Mouse (Mus musculus) heart, embryonic 11.5 days (tissue): ENCODE measurements around the gene Spata32. TPM values are rescaled to one million over a fixed set of nuclear protein-coding genes. Genes with fewer than 3 reads are reported as not detected.
A peak's percentile ranks its signal among the peaks of the same experiment; 100 is the strongest.

ENCODE experiments used
- ATAC-seq: fragments of 200-750 bp; cut with Nextera tagmentation; replicated peaks from 2 replicates; pipeline ENCODE4 v1.8.0; 2017; ENCODE audit warnings: moderate library complexity; ENCODE audit not compliant: insufficient number of reproducible peaks, low FRiP score, low TSS enrichment
- H3K27ac ChIP-seq: fragments of 300-500 bp; sonication (generic); 2 replicates; pipeline ENCODE4 v1.5.1; 2014; ENCODE audit warnings: mild to moderate bottlenecking, low read depth, low read length
- H3K27me3 ChIP-seq: fragments of 300-500 bp; sonication (generic); 2 replicates; pipeline ENCODE4 v1.6.1; 2014; ENCODE audit warnings: mild to moderate bottlenecking, low read length, mixed read lengths; ENCODE audit not compliant: control insufficient read depth, insufficient read depth
- H3K36me3 ChIP-seq: fragments of 300-500 bp; sonication (generic); 2 replicates; pipeline ENCODE4 v1.6.1; 2014; ENCODE audit warnings: mild to moderate bottlenecking, low read length, moderate library complexity, mixed read lengths; ENCODE audit not compliant: control insufficient read depth, insufficient read depth
- H3K4me1 ChIP-seq: fragments of 300-500 bp; sonication (generic); 2 replicates; pipeline ENCODE4 v1.6.1; 2014; ENCODE audit warnings: low read length; ENCODE audit not compliant: control insufficient read depth, insufficient read depth
- H3K4me2 ChIP-seq: fragments of 300-500 bp; sonication (generic); 2 replicates; pipeline ENCODE4 v1.6.1; 2014; ENCODE audit warnings: mild to moderate bottlenecking, moderate library complexity
- H3K4me3 ChIP-seq: fragments of 300-500 bp; sonication (generic); 2 replicates; pipeline ENCODE4 v1.5.1; 2014; ENCODE audit warnings: low read depth, low read length
- H3K9ac ChIP-seq: fragments of 300-500 bp; sonication (generic); 2 replicates; pipeline ENCODE4 v1.6.1; 2014; ENCODE audit warnings: mild to moderate bottlenecking, low read depth, low read length, moderate library complexity
- H3K9me3 ChIP-seq: fragments of 300-500 bp; sonication (generic); replicated peaks from 2 replicates; pipeline ENCODE4 v1.6.1; 2016; ENCODE audit warnings: low read length; ENCODE audit not compliant: control insufficient read depth
- WGBS: fragments of 180-500 bp; shearing (Covaris S2); extraction: QIAGEN DNeasy Blood & Tissue Kit; methylation state at CpG from one replicate; pipeline ENCODE4 v1.1.7; 2014; ENCODE audit not compliant: insufficient replicate concordance; 5-methylcytosine and 5-hydroxymethylcytosine counted together
- polyA plus RNA-seq: library from polyadenylated mRNA; unstranded; fragments of >200 nt; fragmentation: Nextera tagmentation; extraction: Ambion mirVana; gene quantifications from 2 replicates; pipeline ENCODE4 v1.2.1, GENCODE M21; 2014

Gene Spata32
- polyA plus RNA-seq, 1 experiment from 2014 or later, result not detected

- H3K27ac ChIP-seq, result no peak within 1 kb of the TSS
- no peak for ATAC-seq
- H3K27me3 ChIP-seq, result peaks cover 4% of the 10 kb centered on the region; the same call in 1 of the 2 replicates
- H3K4me1 ChIP-seq, result no peaks in the 10 kb centered on the region
- no peaks in the 10 kb centered on the region for H3K9me3 ChIP-seq
- H3K4me3 ChIP-seq, result no peak within 1 kb of the TSS
- no peaks in the 10 kb centered on the region for H3K36me3 ChIP-seq
- no peak within 1 kb of the TSS for H3K9ac ChIP-seq
- 88% methylated on average over 3 of the region's 3 CpGs for WGBS
- H3K4me2 ChIP-seq, result no peak within 1 kb of the TSS
These were observed 9.8 kb downstream of the Spata32 start, which contains the start of gene 1700023F06Rik for GRCm38 (mm10) chr11:103208458-103208857. Gene 1700023F06Rik (minus strand): TSS chr11:103208558.

GRCm38 (mm10) chr11:103206203-103206602, 12.0 kb downstream of the Spata32 start:
- Histone ChIP-seq H3K4me1 (no peaks in the 10 kb centered on the region), H3K4me2 (no peak overlapping the region), H3K4me3 (no peak overlapping the region), H3K27ac (no peak overlapping the region), H3K9ac (no peak overlapping the region), H3K36me3 (no peaks in the 10 kb centered on the region), H3K9me3 (no peaks in the 10 kb centered on the region), H3K27me3 (peaks cover 17% of the 10 kb centered on the region)
- ATAC-seq, result no peak
- WGBS, result 84% methylated on average over 6 of the region's 6 CpGs

GRCm38 (mm10) chr11:103202376-103202775, 15.9 kb downstream of the Spata32 start:
- peaks cover 53% of the 10 kb centered on the region for H3K27me3 ChIP-seq
- H3K36me3 ChIP-seq, result no peaks in the 10 kb centered on the region
- no peak for ATAC-seq

GRCm38 (mm10) chr11:103201664-103202063, 16.6 kb downstream of the Spata32 start:
- no peak overlapping the region for H3K4me3 ChIP-seq
- no peak overlapping the region for H3K4me2 ChIP-seq
- H3K27ac ChIP-seq, result no peak overlapping the region
- H3K4me1 ChIP-seq, result peaks cover 12% of the 10 kb centered on the region; the same call in 1 of the 2 replicates
- no peak for ATAC-seq
- no peaks in the 10 kb centered on the region for H3K9me3 ChIP-seq
- no peaks in the 10 kb centered on the region for H3K36me3 ChIP-seq
- H3K9ac ChIP-seq, result no peak overlapping the region
- 32% methylated on average over 6 of the region's 6 CpGs for whole genome bisulfite sequencing
- H3K27me3 ChIP-seq, result peaks cover 60% of the 10 kb centered on the region

More at GRCm38 (mm10) chr11:103202376-103202775, 15.9 kb downstream of the Spata32 start:
- H3K9ac ChIP-seq, result no peak overlapping the region
- H3K4me2 ChIP-seq, result no peak overlapping the region
- H3K4me3 ChIP-seq, result no peak overlapping the region
- peaks cover 12% of the 10 kb centered on the region; the same call in 1 of the 2 replicates for H3K4me1 ChIP-seq
- H3K9me3 ChIP-seq, result no peaks in the 10 kb centered on the region
- H3K27ac ChIP-seq, result no peak overlapping the region

- no peak overlapping the region for H3K9ac ChIP-seq
- no peak overlapping the region for H3K27ac ChIP-seq
- no peaks in the 10 kb centered on the region for H3K36me3 ChIP-seq
- ATAC-seq, result no peak
- peaks cover 12% of the 10 kb centered on the region; the same call in 1 of the 2 replicates for H3K4me1 ChIP-seq
- peak overlapping the region; percentile 69 for H3K4me2 ChIP-seq
- no peaks in the 10 kb centered on the region for H3K9me3 ChIP-seq
- WGBS, result 3% methylated on average over 58 of the region's 59 CpGs
- H3K4me3 ChIP-seq, result peak overlapping the region; percentile 36
- peaks cover 84% of the 10 kb centered on the region for H3K27me3 ChIP-seq
These were observed 19.1 kb downstream of the Spata32 start for GRCm38 (mm10) chr11:103198911-103199803.

- Histone ChIP-seq H3K9ac (no peak overlapping the region), H3K9me3 (no peaks in the 10 kb centered on the region), H3K4me2 (no peak overlapping the region), H3K4me1 (peaks cover 12% of the 10 kb centered on the region; the same call in 1 of the 2 replicates), H3K36me3 (no peaks in the 10 kb centered on the region), H3K27me3 (peaks cover 92% of the 10 kb centered on the region), H3K27ac (no peak overlapping the region), H3K4me3 (0 out of 2 replicates have a peak overlapping the region, but pooled peaks have one; percentile 36)
- no peak for ATAC-seq
- WGBS, result 5% methylated on average over 16 of the region's 16 CpGs
These were observed 19.9 kb downstream of the Spata32 start for GRCm38 (mm10) chr11:103198339-103198738.

- no peak overlapping the region for H3K4me2 ChIP-seq
- peaks cover 97% of the 10 kb centered on the region for H3K27me3 ChIP-seq
- WGBS, result 67% methylated on average over 4 of the region's 4 CpGs
- no peak for ATAC-seq
- H3K36me3 ChIP-seq, result no peaks in the 10 kb centered on the region
- no peak overlapping the region for H3K27ac ChIP-seq
- peaks cover 16% of the 10 kb centered on the region; the same call in 1 of the 2 replicates for H3K4me1 ChIP-seq
- no peak overlapping the region for H3K4me3 ChIP-seq
- H3K9me3 ChIP-seq, result no peaks in the 10 kb centered on the region
- H3K9ac ChIP-seq, result no peak overlapping the region
These were observed 20.9 kb downstream of the Spata32 start for GRCm38 (mm10) chr11:103197340-103197739.

GRCm38 (mm10) chr11:103195656-103196055, 22.6 kb downstream of the Spata32 start:
- Histone ChIP-seq H3K9ac (no peak overlapping the region), H3K4me2 (no peak overlapping the region)
- 81% methylated on average over 5 of the region's 5 CpGs for WGBS

More at GRCm38 (mm10) chr11:103195656-103196055, 22.6 kb downstream of the Spata32 start:
- H3K27me3 ChIP-seq, result peaks cover 100% of the 10 kb centered on the region
- ATAC-seq, result no peak
- no peak overlapping the region for H3K27ac ChIP-seq
- H3K4me3 ChIP-seq, result no peak overlapping the region
- no peaks in the 10 kb centered on the region for H3K9me3 ChIP-seq
- no peaks in the 10 kb centered on the region for H3K36me3 ChIP-seq
- H3K4me1 ChIP-seq, result peaks cover 17% of the 10 kb centered on the region; the same call in 1 of the 2 replicates
